Mouse (Mus musculus): ENCODE results near the gene Dazap2.

Dazap2 gene

GRCm38 (mm10) chr15:100614996-100615824 is at the start of gene Dazap2:
Gene Dazap2, plus strand, starts transcription at chr15:100615349.
- peak; percentile 96 to 97 for DNase-seq (ENCODE audit: low spot score in 2 of 2)

- DNase-seq (ENCODE audit: low spot score in 2 of 2), result no peak
Measured at GRCm38 (mm10) chr15:100566531-100566930, 48.6 kb upstream of the Dazap2 start.

GRCm38 (mm10) chr15:100569239-100569638 is 45.9 kb upstream of the Dazap2 start:
- DNase-seq (ENCODE audit: low spot score in 2 of 2), result no peak

GRCm38 (mm10) chr15:100573946-100574345 is 41.2 kb upstream of the Dazap2 start:
- DNase-seq (ENCODE audit: low spot score in 2 of 2), result no peak

- DNase-seq (ENCODE audit: low spot score in 2 of 2), result no peak
Measured at GRCm38 (mm10) chr15:100574378-100574777, 40.8 kb upstream of the Dazap2 start.

- DNase-seq (ENCODE audit: low spot score in 2 of 2), result no peak
Measured at GRCm38 (mm10) chr15:100575366-100575765, 39.8 kb upstream of the Dazap2 start.

GRCm38 (mm10) chr15:100576392-100576791 is 38.8 kb upstream of the Dazap2 start:
- no peak for DNase-seq (ENCODE audit: low spot score in 2 of 2)

GRCm38 (mm10) chr15:100576810-100577209 is 38.3 kb upstream of the Dazap2 start:
- no peak for DNase-seq (ENCODE audit: low spot score in 2 of 2)

- DNase-seq (ENCODE audit: low spot score in 2 of 2), result no peak
Measured at GRCm38 (mm10) chr15:100577972-100578371, 37.2 kb upstream of the Dazap2 start.

- DNase-seq (ENCODE audit: low spot score in 2 of 2), result no peak
Measured at GRCm38 (mm10) chr15:100580108-100580507, 35.0 kb upstream of the Dazap2 start.

- no peak for DNase-seq (ENCODE audit: low spot score in 2 of 2)
Measured at GRCm38 (mm10) chr15:100585931-100586330, 29.2 kb upstream of the Dazap2 start.

- no peak for DNase-seq (ENCODE audit: low spot score in 2 of 2)
Measured at GRCm38 (mm10) chr15:100587166-100587565, 28.0 kb upstream of the Dazap2 start.

- DNase-seq (ENCODE audit: low spot score in 2 of 2), result no peak
Measured at GRCm38 (mm10) chr15:100588297-100588696, 26.9 kb upstream of the Dazap2 start.

- DNase-seq (ENCODE audit: low spot score in 2 of 2), result no peak
Measured at GRCm38 (mm10) chr15:100590436-100590835, 24.7 kb upstream of the Dazap2 start.

GRCm38 (mm10) chr15:100592817-100593216 is 22.3 kb upstream of the Dazap2 start:
- no peak for DNase-seq (ENCODE audit: low spot score in 2 of 2)

- DNase-seq (ENCODE audit: low spot score in 2 of 2), result no peak
Measured at GRCm38 (mm10) chr15:100598287-100598882, 16.8 kb upstream of the Dazap2 start.

GRCm38 (mm10) chr15:100598883-100599275 is 16.3 kb upstream of the Dazap2 start:
- DNase-seq (ENCODE audit: low spot score in 2 of 2), result peak in 1 of 2 experiments; percentile 37

GRCm38 (mm10) chr15:100599276-100600046 is 15.7 kb upstream of the Dazap2 start, which contains the start of gene Pou6f1:
Gene Pou6f1, minus strand, starts transcription at chr15:100599984.
- DNase-seq (ENCODE audit: low spot score in 2 of 2), result peak in 1 of 2 experiments; percentile 52

GRCm38 (mm10) chr15:100600047-100600695 is 15.0 kb upstream of the Dazap2 start:
- peak; percentile 80 to 83 for DNase-seq (ENCODE audit: low spot score in 2 of 2)

GRCm38 (mm10) chr15:100600696-100601272 is 14.4 kb upstream of the Dazap2 start:
- DNase-seq (ENCODE audit: low spot score in 2 of 2), result no peak

- no peak for DNase-seq (ENCODE audit: low spot score in 2 of 2)
Measured at GRCm38 (mm10) chr15:100601669-100602068, 13.5 kb upstream of the Dazap2 start.
